Mouse (Mus musculus) bone marrow, adult 2 months (tissue): ENCODE results near the gene 1700037H04Rik.

Experiments used
- CTCF ChIP-seq: fragments of 200-500 bp; IDR thresholded peaks from 2 replicates; pipeline ENCODE4 v1.5.1; 2011; ENCODE audit warnings: low read length, control low read depth; ENCODE audit not compliant: control insufficient read depth, insufficient read depth
- POLR2A ChIP-seq: fragments of 200-500 bp; IDR thresholded peaks from 2 replicates; pipeline ENCODE4 v1.6.1; 2011; ENCODE audit warnings: low read depth, mild to moderate bottlenecking, control low read depth, low read length, borderline replicate concordance; ENCODE audit not compliant: control insufficient read depth

DNA sequence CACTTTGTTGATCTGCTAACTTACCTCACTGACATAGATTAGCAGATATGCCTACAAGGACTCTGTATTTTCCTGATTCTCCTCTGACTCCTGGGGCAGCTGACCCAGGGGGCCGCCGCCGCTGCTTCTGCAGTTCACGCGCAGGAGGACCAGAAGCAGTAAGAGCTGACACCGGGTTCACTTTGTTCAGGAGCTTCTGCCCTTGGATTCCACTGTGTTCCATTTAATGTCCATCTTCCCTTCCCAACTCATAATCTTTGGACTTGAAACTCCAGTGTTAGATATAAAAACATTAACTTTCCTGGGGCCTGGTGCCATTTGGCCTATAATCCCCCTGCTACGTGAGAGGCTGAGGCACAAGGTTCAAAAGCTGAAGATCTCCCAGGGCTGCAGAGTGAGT, 4.0 kb upstream of the 1700037H04Rik start:
- TF ChIP-seq CTCF (no peak), POLR2A (no peak)
